Mouse (Mus musculus): ENCODE data around the gene Arl5b. TPM values are rescaled to one million over a fixed set of nuclear protein-coding genes. Genes with fewer than 3 reads are reported as not detected.

Arl5b gene
- total RNA-seq (2021) = 10 to 100 TPM; 23.5 to 37.7 TPM
- long read RNA-seq, experiment 1, full-length matches to known transcripts = 6 of 7 reads
- long read RNA-seq, experiment 1, partial matches to known transcripts = 0 of 7 reads
- long read RNA-seq, experiment 1, other reads (novel, unspliced or antisense) = 1 of 7 reads
- long read RNA-seq, experiment 2, full-length matches to known transcripts = 1 of 5 reads
- long read RNA-seq, experiment 2, partial matches to known transcripts = 1 of 5 reads
- long read RNA-seq, experiment 2, other reads (novel, unspliced or antisense) = 3 of 5 reads

DNA sequence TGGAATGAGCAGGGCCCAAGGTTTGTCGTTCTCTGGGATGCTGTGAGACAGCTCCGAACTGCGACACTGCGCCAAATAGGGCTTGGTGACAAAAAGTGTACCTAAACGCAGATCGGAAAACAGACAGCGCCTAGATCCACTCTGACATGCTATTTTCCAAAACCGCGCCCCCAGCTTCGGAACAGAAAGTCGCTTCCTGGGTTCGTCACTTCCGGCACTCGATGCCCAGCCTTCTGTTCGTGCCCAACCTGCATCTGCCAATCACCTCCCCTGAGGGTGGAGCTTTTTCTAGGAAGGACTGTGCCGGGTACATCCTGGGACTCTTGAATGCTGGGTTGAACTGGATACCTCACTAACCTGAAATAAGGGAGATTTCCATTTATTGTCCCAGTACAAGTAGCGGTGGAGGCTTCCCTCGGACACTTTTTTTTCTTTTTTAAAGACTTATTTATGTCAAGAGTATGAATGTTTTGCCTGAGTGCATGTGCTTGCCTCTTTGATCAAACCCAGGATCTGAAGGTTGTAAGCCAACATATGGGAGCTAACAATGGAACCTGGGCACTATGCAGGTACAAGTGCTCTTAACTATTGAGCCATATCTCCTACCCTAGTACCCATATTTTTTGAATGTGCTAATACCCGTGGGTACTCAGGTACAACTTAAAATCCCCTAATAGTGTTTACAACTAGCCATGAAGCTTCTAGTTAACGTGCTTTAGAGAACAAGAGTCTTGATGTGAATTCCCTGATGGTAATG lies at the start of gene Arl5b:
Arl5b (plus strand) TSS at position 279 of the 757 bp plus-strand sequence.
- DNase-seq (ENCODE audit: extremely low spot score in 1 of 2, low spot score in 2 of 2) = peak; percentile 91 to 93
- intact Hi-C loops (cut with DNase I) = loop anchor here (10.0 kb wide), 1 partner anchor 304 kb away; no protein-coding TSS in a partner anchor
- peak within 1 kb of the TSS; percentile 62 for H3K4me3 ChIP-seq
- H3K27ac ChIP-seq = peak within 1 kb of the TSS; percentile 83
- TF ChIP-seq CTCF (IDR thresholded peaks at IDR 0.05) = peak; percentile 5

DNA sequence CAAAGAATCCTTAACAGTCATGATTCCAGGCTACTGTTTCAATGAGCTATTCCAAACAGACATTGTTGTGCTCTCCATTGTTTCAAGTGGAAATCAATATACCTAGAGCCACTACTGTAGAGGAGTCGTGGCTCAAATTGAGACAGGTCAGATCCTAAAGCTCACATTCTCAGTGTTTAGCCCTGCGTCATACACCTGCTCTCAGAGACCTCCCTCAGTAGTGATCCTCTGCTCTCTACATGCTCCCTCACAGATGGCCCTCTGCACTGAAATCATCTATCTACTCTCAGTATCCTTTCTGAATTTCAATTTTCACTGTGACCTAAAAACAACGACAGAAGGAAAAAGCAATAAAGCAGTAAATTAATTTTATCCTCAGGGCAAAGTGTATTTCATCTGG lies 41.7 kb upstream of the Arl5b start:
- H3K27ac ChIP-seq = no peak overlapping the region
- DNase-seq (ENCODE audit: extremely low spot score in 1 of 2, low spot score in 2 of 2) = no peak
- intact Hi-C loops (cut with DNase I) = no loop called here
- TF ChIP-seq CTCF (IDR thresholded peaks at IDR 0.05) = no peak
- no peak overlapping the region for H3K4me3 ChIP-seq

DNA sequence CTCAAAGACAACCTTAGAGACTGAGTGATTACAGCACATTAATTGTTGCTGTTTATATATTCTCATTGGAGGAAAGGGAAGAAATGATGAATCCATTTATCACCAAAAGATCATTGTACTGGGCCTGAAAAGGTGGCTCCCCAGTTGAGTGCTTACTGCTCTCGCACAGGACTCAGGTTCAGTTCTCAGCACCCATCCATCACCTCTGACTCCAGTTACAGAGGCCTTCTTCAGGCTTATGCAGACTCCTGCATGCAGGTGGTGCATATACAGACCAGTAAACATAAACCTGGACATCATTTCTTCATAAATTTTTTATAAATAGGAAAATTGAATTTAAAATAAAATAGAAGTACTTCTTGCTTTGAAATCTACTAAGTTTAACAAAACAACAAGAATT lies 41.1 kb upstream of the Arl5b start:
- DNase-seq (ENCODE audit: extremely low spot score in 1 of 2, low spot score in 2 of 2) = no peak
- no peak for TF ChIP-seq CTCF (IDR thresholded peaks at IDR 0.05)
- Histone ChIP-seq H3K4me3 (no peak overlapping the region), H3K27ac (no peak overlapping the region)
- intact Hi-C loops (cut with DNase I) = no loop called here

DNA sequence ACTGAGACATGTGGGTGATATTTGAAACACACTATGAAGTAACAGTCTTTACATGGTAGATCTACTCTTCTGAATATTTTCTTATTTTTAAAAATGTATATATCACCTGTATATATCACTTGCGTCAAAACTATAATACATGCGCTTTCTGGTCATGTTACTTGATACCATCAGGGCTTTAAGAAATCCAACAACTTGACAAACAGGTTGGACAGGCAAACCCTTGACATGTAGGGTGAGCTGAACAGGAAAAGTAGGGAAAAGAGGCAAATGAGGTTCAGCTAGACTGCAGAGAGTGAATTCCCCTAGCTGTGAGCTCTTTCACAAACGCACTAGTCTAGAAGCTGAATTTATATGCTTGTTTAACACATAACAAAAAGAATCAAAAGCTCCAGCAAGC lies 22.4 kb upstream of the Arl5b start:
- no peak for DNase-seq (ENCODE audit: extremely low spot score in 1 of 2, low spot score in 2 of 2)
- no peak overlapping the region for H3K27ac ChIP-seq
- no peak overlapping the region for H3K4me3 ChIP-seq
- intact Hi-C loops (cut with DNase I) = no loop called here
- TF ChIP-seq CTCF (IDR thresholded peaks at IDR 0.05) = no peak

DNA sequence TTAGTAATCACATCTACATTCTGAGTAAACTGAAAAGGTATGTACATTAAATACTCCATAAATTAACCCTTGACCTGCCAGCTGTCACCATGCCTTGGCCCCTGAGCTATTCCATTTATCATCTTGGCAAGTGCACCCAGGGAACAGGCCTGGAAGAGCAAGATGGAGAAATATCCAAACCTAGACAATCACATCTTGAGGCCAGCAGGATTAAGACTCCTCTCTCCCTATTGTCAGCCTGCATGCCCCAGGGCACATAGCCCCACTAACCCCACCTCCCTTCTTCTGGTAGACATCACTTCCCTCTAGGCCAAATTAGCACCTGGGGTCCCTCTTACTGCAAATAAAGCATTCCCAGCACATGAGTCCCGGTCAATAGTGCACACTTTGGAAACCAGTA lies 21.4 kb upstream of the Arl5b start:
- intact Hi-C loops (cut with DNase I) = no loop called here
- Histone ChIP-seq H3K27ac (no peak overlapping the region), H3K4me3 (no peak overlapping the region)
- no peak for DNase-seq (ENCODE audit: extremely low spot score in 1 of 2, low spot score in 2 of 2)
- no peak for TF ChIP-seq CTCF (IDR thresholded peaks at IDR 0.05)

DNA sequence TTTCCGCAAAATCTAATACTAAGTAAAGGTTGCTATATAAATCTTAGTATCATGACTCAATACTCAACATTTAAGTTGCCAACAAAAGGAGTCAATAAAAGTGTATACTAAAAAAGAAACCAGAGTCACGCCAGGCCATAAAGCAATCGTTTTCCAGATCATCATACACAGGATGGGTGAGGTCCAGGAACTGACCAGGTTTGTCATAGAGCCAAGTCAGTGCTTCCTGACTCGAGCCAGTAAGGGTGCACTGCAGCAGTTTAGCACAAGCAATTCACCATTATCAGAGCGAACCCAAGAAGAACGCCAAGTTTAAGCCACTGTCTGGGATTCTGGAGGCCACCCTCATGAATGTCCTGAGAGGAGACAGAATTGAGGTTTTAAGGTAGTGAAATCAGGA lies 10.5 kb upstream of the Arl5b start:
- no peak overlapping the region for H3K27ac ChIP-seq
- no peak for TF ChIP-seq CTCF (IDR thresholded peaks at IDR 0.05)
- intact Hi-C loops (cut with DNase I) = no loop called here

DNA sequence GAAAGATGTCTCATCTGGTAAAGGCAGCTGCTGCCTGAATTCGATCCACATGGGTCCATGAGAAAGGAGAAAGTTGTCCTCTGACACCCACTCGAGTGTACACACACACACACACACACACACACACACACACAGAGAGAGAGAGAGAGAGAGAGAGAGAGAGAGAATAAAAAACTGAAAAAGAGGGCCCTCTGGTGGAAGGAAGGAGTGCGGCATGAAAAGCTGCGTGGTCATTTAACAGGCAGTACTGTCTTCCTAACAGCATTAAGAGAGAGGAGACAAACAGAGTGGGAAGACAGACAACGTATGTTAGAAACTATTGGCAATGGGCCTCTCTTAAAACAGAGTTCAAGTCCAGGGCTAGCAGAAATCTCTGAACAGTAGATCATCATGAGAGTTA lies 8.9 kb upstream of the Arl5b start:
- Histone ChIP-seq H3K27ac (no peak overlapping the region), H3K4me3 (no peak overlapping the region)
- peak; percentile 43 for TF ChIP-seq CTCF (IDR thresholded peaks at IDR 0.05)
- DNase-seq (ENCODE audit: extremely low spot score in 1 of 2, low spot score in 2 of 2) = no peak
- intact Hi-C loops (cut with DNase I) = loop anchor here (10.0 kb wide), 1 partner anchor 296 kb away; no protein-coding TSS in a partner anchor

More for the DNA sequence above, 10.5 kb upstream of the Arl5b start:
- no peak overlapping the region for H3K4me3 ChIP-seq
- no peak for DNase-seq (ENCODE audit: extremely low spot score in 1 of 2, low spot score in 2 of 2)

DNA sequence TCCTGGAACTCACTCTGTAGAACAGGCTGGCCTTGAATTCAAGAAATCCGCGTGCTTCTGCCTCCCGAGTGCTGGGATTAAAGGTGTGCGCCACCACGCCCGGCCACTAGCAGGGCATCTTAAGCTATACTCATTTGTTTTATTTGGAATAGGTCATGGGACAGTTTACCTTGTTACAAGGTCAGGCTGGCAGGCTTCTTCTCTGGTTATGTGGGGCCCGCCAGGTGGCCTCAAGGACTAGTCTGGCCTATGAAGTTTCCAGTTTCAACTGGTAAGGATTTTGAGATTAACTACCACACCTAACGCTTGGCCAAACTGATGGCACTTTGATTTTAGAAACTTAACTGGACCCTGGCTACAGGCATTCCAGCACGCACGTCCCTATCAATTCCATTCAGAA lies 5.3 kb downstream of the Arl5b start:
- peak overlapping the region; percentile 89 for H3K4me3 ChIP-seq
- no peak for TF ChIP-seq CTCF (IDR thresholded peaks at IDR 0.05)
- DNase-seq (ENCODE audit: extremely low spot score in 1 of 2, low spot score in 2 of 2) = no peak
- H3K27ac ChIP-seq = peak overlapping the region; percentile 94
- intact Hi-C loops (cut with DNase I) = loop anchor here (2.0 to 10.0 kb wide), 3 partner anchors 180 to 1302 kb away; partner anchors contain the start of genes Plxdc2 and Stam

DNA sequence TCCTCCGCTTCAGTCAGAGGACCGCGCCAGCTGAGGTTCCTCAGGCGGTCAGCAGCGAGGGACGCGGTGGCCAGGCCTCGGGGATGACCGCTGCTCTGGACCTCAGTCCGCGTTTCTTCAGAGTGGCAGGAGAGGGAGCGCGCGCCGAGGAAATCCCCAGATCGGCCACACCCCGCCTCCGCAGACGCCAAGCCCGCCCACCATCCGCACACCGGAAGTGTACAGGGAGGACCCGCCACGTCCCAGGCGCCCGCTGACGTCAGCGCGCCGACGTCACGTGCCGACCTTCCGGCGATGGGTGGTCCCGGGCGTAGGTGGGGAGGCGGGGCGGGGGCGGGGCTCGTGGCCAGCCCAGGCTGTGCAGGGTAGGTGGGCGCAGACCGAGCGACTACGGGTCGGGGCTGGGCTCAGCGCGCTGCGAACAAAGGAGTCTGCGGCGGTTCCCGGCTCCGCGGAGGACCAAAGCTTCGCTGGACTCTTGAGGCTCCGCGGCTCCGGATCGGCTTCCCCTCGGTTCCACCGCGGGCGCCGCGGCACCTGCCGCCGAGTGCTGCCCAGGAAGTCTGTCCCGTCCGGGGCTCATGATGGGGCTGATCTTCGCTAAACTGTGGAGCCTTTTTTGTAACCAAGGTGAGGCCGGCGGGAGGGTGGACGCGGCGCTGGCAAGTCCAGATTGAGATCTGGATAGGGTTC lies 5.9 kb downstream of the Arl5b start, which contains the start of gene Nsun6:
Nsun6 (minus strand) TSS at position 125 of the 693 bp plus-strand sequence.
- intact Hi-C loops (cut with DNase I) = loop anchor here (2.0 to 10.0 kb wide), 3 partner anchors 180 to 1302 kb away; partner anchors contain the start of genes Plxdc2 and Stam
- peak; percentile 96 to 97 for DNase-seq (ENCODE audit: extremely low spot score in 1 of 2, low spot score in 2 of 2)
- peak within 1 kb of the TSS; percentile 94 for H3K27ac ChIP-seq
- no peak; the same call in 1 of the 2 replicates for TF ChIP-seq CTCF (IDR thresholded peaks at IDR 0.05)
- peak within 1 kb of the TSS; percentile 89 for H3K4me3 ChIP-seq

DNA sequence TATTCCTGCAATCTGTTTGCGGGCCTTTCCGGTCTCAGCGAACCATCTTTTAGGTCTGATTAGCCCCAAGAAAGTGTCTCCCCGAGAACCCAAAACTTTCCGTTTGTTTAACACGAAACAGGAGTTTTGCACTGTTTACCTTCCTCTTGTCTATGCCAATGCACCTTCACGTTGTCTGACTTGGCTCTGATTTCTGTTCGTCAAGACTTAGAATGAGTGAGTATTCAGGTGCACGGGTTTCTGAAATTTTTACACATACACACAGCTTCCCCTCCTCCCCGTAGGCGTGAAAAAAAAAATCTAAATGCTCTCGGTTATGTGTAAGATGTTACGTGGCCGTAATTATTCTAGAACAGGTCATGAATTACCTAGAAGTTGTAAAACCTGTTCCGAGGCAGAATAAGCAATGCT lies 6.6 kb downstream of the Arl5b start:
- no peak for TF ChIP-seq CTCF (IDR thresholded peaks at IDR 0.05)
- H3K4me3 ChIP-seq = peak overlapping the region; percentile 89
- peak overlapping the region; percentile 88 for H3K27ac ChIP-seq
- DNase-seq (ENCODE audit: extremely low spot score in 1 of 2, low spot score in 2 of 2) = no peak
- intact Hi-C loops (cut with DNase I) = loop anchor here (2.0 to 10.0 kb wide), 3 partner anchors 181 to 1301 kb away; partner anchors contain the start of genes Plxdc2 and Stam

DNA sequence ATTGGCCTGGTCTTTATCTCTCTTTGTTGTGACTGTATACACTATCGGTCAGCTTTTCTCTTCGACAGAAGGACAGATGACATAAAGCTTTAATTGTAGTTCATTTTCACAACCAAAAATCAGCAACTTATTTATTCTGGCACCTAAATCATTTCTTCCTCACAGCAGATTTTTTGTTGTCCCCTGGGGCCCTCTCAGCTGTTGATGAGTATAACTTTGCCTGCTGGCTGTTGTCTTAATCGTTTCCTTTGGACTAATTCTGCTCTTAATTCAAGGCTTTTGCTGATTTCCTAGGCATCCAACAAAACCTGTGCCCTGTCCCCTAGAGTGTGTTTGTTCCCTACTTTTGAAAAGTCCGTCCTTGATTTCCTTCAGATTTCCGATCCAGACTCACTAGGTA lies 9.0 kb downstream of the Arl5b start:
- no peak for TF ChIP-seq CTCF (IDR thresholded peaks at IDR 0.05)
- intact Hi-C loops (cut with DNase I) = loop anchor here (10.0 kb wide), 2 partner anchors 183 to 983 kb away; partner anchors contain the start of gene Stam
- DNase-seq (ENCODE audit: extremely low spot score in 1 of 2, low spot score in 2 of 2) = no peak
- H3K4me3 ChIP-seq = no peak overlapping the region
- no peak overlapping the region for H3K27ac ChIP-seq
